Mouse (Mus musculus) thymus, postnatal 36 days (tissue): ENCODE data around the gene Upb1.
"Not testable (repeated sequence)": the region's sequence is repeated elsewhere in the genome, so short reads cannot be mapped to it uniquely, and the experiment has no call there.

Experiments
- DNase-seq, 2 experiments: peaks; one replicate each; pipeline ENCODE4 v3.0.0; 2022; ENCODE audit warnings: mixed read lengths in 2 of 2

Gene Upb1

DNA sequence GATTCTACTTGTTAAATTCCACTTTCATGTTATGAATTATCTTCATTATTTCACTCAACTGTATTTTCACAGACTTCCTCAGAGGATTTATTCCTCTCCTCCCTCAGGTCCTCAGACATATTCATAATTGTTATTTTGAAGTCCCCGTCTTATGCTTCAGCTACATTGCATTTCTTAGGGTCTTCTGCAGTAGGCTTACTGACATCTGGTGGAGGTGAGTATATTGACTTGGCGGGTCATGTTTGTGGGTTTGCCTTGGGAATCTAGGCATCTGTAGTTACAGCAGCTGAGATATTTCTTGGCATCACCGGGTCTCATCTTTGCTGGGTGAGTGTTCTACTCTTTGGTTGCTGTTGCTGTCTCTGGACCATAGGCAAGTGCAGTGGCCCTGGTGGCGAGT is at the start of gene Upb1:
TSS of gene Upb1 (plus strand) at position 158 of the 400 bp plus-strand sequence.
- DNase-seq: no peak

DNA sequence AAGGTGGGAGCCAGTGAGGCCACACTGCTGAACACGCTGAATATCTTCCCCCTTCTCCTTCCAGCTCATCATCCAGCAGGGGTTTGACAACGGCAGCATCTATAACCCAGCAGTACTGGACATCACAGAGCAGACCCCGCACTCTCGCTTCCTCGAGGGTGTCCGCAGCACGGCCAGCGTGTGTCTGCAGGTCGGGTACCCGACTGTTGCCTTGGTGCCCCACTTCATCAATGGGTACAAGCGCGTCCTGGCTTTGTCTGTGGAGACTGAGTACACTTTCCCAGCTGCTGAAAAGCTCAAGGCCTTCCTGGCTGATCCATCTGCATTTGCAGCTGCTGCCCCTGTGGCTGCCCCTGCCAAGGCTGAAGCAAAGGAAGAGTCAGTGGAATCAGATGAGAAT is 48.4 kb upstream of the Upb1 start:
- no peak for DNase-seq

GRCm38 (mm10) chr10:75353838-75354241 is 47.1 kb upstream of the Upb1 start:
- not testable (repeated sequence) for DNase-seq

DNA sequence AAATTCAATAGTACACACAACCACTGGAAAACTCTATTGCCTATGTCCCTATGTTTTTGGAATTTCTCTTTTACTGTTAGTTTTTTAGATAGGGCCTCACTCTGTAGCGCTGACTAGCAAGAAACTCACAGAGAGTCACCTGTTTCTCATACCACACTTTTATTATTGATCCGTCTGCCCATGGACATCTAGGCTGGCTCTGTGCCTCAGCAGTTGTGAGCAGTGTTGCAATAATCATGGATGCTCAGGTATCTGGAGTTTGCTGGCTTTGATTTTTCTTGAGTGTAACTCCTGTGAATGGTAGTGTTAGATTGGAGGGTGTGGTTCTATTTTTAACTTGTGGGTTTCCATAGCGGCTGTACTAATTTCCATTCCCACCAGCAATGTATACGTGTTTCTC is 45.6 kb upstream of the Upb1 start:
- DNase-seq: no peak

DNA sequence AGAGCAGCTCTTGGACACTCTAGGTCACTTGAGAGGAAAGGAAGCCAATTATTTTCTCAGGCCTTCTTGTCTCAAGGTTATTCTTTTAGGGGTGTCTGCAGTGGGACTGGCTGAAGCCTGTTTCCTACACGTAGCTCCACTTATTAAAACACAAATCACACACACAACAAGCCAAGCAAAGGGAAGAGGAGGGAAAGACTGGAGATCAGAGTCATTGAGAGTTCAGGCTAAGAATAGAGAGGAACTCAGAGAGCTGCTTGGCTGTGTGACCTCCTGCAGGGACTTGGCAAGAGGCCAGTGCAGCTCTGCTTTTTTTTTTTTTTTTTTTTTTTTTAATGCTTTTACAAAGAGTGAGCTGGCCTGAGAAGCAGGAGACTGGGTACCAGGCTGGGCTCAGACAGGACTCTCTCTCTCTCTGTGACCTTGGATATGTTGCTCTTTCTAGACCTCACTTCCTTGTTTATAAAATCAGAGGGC is 36.7 kb upstream of the Upb1 start:
- not testable (repeated sequence) for DNase-seq

DNA sequence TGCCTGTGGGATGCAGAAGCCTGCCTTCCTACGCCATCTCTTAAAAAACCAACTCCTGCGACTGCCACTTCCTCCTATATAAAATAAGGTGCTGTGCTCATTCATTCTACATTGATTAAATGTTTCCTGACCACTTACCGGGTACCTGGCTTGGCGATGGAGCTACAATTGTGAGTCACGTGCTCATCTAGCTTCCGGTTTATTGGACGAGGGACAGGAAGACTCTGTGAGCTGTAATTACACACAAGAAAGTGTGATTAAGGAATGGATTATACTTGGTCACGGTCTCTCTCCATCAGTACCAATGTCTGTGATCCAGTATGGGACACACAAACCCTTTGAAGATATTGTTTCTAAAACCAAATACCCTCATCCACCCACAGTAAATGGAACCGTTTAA is 36.1 kb upstream of the Upb1 start:
- DNase-seq: no peak

DNA sequence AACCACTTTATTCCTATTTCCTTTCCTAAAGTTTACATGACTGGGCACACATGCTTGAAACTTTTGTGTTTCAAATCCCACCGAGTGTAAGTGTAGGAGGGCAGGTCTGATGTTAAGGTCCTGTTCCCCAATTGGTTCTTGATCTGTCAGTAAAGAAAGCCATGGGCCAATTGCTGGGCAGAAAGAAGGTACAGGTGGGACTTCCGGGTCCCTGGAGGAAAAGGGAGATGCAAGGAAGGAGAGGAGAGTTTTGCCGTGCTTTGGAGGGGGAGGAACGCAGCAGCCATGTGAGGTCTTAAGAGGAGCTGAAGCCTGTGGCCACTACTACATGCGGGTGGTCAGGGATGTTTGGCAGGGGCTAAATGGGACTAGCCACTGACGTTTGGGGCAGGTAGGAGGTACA is 35.7 kb upstream of the Upb1 start:
- DNase-seq: peak; percentile 29 to 42

DNA sequence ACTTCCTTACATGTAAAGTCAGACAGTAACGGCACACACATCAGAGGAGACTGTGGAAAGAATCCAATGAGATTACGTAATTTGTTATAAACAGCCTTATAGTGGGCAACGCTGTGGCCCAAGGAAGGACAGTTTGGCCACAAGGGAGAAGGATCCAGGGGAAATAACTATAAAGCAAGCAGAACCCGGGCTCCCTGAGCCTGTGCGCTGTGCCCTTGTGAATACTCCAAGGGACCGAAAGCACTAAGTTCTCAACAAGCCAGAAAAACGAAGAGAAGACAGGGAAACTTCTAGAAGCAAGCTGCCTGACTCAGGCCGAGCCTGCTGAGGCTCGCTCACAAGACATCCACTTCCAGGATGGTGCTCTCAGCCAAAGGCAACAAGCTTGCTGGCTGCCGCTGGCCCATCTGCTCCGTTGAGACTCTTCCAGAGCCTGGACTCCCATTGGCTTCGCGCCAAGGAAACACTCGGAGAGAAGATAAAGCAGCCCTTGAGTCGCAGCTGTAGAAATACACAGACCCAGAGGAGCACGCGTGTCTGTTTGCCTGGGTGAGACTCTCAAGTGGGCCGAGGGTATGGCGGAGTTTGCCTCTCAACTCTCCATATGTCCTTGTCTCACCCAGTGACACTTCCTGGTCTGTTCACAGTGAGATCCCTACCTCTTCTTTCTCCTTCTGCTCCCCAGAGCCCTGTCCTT is 27.1 kb upstream of the Upb1 start:
- DNase-seq: not testable (repeated sequence)

DNA sequence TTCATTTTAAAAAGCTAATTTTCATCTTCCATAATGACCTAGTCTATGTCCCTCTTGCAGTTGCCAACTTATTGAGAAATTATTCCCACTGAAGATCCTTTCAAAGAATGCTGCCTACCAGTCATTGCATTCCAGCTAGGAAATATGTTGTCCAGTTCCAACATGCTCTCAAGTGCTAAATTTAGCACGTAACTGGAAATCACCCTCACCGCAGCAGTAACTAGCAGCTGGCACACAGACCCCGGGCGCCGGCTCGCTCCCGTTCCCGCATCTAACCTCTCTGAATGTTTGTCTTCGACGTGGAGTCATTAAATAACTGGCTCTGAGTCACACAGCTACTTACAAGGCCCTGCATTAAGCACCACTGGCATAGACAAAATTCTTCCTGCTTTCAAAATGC is 22.2 kb upstream of the Upb1 start:
- no peak for DNase-seq

DNA sequence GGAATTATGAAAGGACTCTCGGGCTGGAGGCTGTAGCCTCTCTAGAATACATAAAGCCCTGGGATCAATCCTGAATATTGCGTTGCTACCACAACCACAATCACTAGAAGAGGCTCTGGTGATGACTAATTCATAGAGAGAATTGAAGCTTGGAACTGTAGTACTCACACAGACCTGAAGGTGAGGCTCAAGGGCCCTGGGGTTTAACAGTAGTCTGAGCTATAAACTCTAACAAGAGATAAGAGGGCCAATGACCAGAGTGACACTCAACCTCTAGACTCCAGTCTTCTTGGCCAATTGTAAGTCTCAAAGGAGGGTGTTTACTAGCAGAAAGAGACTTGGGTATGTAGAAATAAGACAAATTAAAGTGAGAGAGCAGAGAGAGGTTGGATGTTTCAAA is 10.8 kb upstream of the Upb1 start:
- no peak for DNase-seq

GRCm38 (mm10) chr10:75390832-75391231 is 10.1 kb upstream of the Upb1 start:
- no peak for DNase-seq

DNA sequence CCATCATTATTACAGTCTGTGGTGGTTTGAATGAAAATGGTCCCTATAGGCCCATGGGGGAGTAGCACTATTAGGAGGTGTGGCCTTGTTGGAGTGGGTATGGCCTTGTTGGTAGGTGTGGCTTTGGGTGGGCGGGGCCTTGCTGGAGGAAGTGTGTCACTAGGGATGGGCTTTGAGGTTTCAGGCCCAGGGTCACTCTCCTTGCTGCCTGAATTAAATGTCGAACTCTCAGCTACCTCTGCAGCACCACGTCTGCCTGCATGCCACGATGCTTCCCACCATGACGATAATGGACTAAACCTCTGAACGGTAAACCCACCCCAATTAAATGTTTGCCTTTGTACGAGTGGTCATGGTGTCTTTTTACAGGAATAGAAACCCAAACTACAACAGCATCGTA is 6.1 kb upstream of the Upb1 start:
- DNase-seq: no peak

DNA sequence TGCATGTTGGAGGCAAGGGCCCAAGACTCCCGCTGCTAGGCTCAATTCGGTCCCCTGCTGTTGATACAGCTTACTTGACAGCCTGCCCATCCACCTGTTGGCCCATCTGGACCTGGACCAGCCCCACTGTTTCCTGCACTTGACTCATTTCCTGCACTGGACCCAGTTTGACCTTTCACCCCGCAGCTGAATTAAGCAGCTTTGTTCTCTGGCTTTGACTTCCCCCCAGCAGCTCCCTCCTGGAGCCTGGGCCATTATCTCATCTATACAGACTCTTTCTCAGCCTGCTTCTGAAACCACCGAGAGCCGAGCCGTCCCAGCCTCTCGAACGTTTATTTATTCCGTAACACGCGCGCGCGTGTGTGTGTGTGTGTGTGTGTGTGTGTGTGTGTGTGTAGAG is 3.9 kb upstream of the Upb1 start:
- no peak for DNase-seq

DNA sequence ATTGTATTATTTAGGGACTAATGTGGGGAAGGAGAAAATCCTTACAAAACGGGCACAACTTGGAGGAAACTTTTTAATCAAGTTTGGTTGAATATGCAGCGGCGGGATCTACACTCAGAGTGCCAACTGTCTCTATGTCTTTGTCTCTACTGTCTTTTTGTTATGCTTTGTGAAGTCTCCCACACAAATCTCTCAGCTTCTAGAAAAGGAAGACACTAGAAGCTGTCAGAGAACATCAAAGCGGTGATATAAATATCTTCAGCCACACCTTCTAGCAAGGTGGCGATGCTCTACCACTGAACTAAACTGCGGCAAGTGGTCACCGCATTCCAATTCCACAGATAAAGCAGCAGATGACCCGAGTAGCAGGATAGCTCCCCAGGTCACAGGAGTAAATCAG is 5.0 kb downstream of the Upb1 start:
- no peak for DNase-seq

GRCm38 (mm10) chr10:75406755-75407154 is 5.8 kb downstream of the Upb1 start:
- DNase-seq: no peak

GRCm38 (mm10) chr10:75407741-75408140 is 6.8 kb downstream of the Upb1 start:
- no peak for DNase-seq

GRCm38 (mm10) chr10:75411343-75412113 is 10.6 kb downstream of the Upb1 start:
- DNase-seq: not testable (repeated sequence)

GRCm38 (mm10) chr10:75412114-75413103 is 11.5 kb downstream of the Upb1 start:
- DNase-seq: no peak

GRCm38 (mm10) chr10:75414925-75415324 is 14.0 kb downstream of the Upb1 start:
- no peak for DNase-seq

GRCm38 (mm10) chr10:75417363-75418042 is 16.6 kb downstream of the Upb1 start:
- DNase-seq: no peak

- no peak for DNase-seq
These were observed 17.8 kb downstream of the Upb1 start for GRCm38 (mm10) chr10:75418747-75419146.

DNA sequence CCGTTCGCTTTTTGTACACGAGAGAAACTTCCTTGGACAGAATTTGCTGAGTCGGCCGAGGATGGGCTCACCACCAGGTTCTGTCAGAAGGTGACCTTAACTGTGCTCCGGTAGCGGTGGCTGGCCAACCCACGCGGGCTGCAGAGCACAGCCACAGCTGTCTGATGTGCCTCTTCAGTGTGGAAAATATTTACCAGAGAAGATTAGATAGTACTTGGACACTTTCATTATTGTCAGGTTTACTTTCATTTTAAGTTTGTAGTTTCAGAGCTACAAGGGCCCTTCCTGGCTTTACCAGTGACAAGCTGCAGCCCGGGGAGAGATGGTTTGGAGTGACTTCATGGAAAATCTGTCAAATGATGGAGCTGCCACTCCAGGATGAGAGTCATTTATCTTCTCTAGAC is 23.6 kb downstream of the Upb1 start:
- DNase-seq: no peak
